Mouse (Mus musculus) urinary bladder, postnatal 36 days (tissue): ENCODE data around the gene 5430427O19Rik.

Experiments
- DNase-seq, 2 experiments: peaks; one replicate each; pipeline ENCODE4 v3.0.0; 2022; ENCODE audit warnings: low spot score in 2 of 2, mixed read lengths in 1 of 2

Gene 5430427O19Rik

DNA sequence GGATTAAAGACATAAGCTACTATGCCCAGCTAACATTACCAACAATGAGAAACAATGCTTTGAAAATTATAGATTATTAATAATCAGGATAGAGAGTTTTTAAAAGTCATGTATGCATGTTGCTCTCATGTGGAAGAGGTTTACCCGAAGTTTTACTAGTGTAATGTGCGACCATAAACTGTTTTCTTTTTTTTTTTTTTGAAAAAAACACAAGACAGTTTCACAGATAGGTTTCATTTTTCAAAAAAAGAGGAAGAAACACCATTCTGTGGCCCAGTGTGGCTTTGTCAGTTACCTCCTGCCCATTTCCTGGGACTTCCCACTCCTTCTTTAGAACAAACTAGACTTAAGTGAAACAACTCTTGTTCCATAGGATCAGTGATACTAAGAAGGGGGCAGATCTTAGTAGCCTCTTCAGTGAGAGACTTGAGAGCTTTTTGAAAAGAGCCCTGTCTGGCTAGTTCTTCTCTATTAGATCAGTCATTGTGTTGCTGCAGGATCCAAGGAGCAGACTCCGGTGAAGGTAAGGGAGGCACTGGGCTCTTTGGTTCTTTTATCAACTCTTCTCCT, at the start of gene 5430427O19Rik:
5430427O19Rik (plus strand) TSS at position 441 of the 570 bp plus-strand sequence.
- no peak for DNase-seq

DNA sequence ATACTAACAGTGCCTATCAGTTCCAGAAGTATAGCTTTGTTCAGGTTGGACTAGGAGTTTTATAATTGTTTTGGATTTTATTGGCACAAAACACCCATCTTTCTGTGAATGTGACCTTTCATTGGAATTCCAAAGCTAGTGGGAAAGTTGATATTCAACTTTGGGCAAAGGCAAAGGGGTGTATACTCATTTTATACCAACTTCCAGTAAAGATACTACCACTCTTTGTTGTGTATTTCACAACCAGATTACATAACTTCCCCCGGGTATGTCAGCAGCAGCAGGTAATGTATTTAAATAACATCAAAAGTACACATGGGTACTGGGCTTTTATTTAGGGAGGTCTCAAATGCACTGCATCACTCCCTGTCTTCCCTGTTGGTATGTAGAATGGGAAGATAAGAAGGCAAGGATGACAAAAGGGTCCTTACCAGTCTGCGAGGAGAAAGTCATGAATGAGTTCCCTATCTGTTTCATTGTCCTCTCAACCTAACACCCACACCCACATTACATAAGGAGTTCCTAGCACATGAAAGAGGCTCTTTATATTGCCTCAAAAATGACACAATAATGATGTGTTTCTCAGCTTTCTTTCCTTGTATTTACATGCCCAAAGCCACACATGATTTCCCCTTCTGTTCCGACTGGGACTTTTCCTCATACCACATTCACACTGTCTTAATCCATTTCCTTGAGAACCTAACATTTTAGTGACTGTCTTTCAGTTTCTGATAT, 42.3 kb upstream of the 5430427O19Rik start:
- DNase-seq: no peak

DNA sequence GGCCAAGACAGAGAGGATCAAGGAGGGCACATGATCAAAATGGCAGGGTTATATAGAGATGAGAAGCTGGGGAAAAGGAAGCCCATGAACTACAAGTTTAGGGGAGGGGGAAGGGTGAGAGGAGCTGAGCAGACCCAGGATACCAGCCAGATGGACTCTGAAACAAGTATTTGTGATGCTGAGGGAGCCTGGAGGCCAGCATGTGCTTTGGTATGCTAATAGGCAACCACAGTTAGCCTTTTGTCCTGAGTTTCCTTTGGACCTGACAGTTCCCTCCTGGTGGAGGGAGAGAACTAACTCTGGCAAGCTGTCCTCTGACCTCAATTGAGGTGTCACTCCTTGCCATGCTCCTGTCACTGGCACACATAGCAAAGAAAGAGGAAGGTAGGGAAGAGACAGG, 41.2 kb upstream of the 5430427O19Rik start:
- DNase-seq: no peak

DNA sequence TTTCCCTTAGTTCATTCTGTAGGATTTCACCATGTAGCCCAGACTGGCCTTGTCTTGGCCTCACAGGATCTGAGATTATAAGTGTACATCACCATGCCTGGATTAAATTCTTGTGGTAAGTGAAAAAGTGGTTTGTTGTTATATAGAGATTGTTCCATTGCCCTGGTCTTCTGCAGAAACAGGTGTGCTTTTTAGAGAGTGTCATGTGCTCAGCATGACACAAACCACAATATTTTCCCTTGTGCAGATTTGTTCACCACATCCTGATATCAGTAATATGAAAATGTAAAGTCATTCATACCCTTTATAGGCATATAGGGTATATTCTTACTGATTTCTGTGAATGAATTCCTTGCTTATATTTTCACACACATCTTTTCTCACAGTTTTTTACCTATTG, 31.0 kb upstream of the 5430427O19Rik start:
- no peak for DNase-seq

DNA sequence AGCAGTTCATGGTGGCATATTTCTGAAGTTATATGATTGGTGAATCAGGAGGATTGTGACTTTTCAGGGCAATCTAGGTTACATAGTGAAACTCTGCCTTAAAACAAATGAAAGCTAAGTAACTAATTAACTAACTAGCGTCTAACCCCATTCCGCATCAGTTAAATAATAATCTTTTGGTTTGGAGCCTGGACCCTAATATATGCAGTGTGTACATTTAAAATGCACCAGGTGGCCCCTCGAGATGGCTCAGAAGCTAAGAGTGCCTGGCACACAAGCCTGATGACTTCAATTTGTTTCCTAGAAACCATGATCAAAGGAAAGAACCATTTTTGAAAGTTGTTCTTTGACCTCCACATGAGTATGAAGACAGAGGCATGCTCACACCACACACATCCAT, 14.2 kb upstream of the 5430427O19Rik start:
- no peak for DNase-seq

DNA sequence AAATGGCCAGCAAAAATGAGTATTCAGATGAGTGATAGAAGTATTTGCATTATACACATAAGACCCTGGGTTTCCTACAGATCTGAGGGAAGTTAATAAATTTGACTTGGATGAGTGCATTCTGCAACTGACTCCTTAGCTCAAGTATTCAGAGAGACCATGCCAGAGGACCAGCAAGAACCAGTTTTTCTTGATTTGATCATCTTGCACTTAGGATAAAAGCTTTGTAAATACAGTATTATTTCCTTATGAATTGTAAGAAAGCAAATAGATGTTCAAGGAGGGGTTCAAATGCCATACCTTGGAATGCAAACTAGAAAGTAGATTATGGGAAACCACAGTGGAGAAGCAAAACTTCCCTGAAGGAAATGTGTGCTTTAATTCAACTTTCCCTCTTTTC, 13.0 kb upstream of the 5430427O19Rik start:
- DNase-seq: no peak

DNA sequence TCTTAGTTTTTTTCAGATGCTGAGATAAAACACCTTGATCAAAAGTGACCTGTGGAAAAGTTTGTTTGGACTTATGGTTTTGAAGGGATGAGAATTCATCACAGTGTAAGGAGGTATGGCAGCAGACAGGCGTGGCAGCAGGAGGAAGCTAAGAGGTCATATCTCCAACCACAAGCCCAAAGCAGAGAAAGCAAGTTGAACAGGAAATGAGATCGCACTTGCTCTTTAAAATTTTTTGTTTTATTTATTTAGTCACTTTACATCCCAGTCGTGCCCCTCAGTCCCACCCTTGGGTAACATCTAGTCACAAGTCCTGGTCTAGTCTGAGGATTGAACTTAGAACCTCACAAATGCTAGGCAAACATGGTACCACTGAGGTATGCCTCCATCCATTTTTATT, 2.1 kb upstream of the 5430427O19Rik start:
- DNase-seq: no peak

DNA sequence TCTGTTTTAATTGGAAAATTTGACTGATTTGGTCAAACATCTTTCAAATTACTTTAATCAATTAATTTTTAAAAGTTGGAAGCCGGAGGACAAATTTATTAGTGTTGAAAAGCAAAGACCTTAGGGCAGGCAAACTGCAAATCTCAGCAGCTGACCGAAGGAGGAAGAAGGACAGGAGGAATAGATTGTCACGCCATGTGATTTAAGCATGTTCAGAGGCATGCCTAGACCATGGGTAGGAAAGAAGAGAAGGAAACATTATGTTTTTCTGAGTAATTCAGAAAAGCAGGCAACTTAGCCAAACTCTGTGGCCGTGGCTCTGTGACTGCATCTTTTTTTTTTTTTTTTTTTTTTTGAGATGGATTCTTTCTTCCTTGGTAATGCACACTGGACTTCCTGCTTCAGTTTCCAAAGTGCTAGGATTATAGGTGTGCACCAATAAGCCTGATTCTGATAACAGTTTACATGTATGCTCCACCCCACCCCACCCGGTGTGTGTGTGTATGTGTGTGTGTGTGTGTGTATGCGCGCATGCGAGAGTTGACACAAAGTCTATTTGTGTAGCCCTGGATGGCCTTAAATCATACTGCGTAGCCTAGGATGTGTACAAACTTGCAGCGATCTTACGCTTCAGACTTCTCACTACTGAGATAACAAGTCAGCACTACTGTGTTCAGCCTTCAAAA, 1.4 kb downstream of the 5430427O19Rik start:
- peak; percentile 24 to 29 for DNase-seq

DNA sequence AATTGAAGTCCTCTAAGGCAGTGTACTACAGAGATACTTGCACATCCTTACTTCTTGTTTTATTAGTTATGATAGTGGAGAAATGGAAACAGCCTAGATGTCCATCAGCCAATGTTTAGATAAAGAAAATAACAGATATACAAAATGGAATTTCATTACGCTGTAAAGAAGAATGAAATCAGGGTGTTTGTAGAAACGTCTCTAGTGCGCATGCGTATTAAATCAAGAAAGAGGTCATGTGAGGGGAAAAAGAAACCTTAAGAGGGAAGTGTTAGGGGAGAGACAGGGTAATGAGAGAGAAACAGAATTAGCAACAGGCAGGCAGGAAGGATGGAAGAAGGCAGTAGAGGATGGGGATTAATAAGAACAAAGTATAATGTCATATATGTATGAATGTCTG, 4.2 kb downstream of the 5430427O19Rik start:
- no peak for DNase-seq

DNA sequence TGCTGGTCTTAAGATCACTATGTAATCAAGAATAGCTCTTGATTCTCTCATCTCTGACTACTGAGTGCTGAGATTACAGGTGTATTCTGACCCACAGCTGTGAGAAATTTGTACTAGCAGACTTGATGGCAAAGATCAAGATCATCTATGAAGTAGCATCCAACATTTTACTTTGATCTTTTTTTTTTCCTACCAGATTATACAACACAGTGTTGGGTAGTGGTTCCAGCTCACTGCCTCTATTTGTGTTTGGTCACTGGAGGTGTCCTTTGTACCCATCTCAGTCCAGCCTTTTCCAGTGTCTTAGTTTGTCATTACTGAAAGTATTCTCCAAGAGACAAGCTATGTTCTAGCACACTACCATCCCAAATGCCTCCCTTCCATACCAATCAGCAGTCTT, 5.8 kb downstream of the 5430427O19Rik start:
- DNase-seq: no peak

DNA sequence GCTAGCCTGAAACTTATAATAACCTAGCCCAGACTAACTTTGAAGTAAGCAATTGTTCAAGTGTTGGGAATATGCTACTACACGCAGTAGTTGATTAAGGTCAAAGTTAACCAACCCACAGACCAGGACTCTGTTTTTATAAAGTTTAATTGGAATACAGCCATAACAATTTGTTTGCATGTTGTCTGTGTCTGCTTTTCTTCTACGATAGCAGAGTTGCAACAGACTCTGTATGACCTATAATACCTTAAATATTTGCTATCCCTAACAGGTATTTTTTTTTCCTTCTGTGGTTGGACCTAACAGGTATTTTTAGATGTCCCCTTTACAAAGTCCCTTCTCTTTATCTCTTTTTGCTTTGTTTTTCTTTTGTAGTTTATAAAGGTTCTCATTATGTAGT, 7.6 kb downstream of the 5430427O19Rik start:
- no peak for DNase-seq

DNA sequence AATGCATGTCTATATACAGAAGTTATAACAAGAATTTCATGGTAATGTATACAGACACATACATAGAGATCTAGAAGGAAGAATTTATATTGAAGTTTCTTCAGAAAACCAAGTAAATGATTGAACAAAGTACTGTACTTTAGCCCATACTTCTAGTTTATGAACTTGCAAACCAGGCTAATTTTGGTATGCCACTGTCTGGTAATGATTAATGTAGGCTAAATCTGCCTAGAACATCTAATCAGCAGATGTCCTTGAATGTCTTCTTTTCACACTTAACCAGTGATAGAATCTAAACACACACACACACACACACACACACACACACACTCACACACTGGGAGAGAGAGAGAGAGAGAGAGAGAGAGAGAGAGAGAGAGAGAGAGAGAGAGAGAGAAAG, 8.1 kb downstream of the 5430427O19Rik start:
- DNase-seq: no peak

DNA sequence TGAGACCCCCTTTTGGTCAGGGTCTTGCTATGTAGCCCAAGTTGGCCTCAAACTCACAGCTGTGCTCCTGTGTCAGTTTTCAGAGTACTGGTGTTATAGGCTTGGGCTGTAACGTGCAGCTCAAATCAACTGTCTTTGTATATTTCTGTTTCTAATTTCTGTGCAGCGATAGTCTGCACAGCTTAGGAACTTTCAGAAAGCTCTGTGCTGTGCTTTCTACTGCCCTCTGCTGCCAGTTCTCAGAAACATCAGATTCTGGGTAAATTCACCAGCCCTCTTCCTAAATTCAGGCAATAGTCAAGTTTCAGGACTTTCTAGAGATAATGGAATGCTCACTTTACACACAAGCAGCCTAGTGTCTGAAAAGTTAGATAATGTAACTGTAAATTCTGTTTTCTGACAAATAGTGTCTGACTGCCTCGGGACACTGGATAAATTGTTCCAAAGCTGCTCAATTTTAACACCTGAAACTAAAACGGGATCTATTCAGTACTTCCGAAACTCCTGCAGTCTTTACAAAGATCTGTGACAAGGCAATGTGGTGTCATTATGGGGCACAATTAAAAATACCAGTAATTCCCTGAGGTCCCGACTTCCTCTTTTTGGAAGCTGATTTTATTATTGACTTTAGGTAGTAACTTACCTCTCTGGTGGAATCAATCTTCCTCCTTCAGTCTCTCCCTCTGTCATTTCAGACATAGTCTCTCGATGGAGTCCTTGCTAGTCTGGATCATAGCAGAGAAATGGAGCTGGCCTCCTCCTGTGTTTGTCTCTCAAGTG, 9.2 kb downstream of the 5430427O19Rik start:
- DNase-seq: peak; percentile 6 to 8

DNA sequence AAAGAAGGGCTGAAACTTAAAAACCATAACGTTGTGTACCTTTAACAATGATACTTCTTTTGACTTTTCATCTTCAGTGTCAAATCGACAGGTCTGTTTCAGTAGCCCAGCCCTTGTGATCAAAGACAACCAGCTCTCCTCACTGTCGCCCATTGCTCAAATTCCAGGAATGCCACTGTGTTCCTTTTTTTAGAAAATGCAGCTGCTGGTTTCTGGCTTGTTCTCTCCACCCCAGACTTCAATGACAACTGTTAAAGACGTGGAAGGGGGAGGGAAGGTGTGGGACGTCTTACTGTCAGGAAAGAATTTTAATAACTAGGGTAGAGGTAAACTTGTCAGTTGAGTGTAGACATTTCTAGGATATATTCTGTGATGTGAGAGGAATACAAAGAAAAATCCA, 16.5 kb downstream of the 5430427O19Rik start:
- DNase-seq: no peak

DNA sequence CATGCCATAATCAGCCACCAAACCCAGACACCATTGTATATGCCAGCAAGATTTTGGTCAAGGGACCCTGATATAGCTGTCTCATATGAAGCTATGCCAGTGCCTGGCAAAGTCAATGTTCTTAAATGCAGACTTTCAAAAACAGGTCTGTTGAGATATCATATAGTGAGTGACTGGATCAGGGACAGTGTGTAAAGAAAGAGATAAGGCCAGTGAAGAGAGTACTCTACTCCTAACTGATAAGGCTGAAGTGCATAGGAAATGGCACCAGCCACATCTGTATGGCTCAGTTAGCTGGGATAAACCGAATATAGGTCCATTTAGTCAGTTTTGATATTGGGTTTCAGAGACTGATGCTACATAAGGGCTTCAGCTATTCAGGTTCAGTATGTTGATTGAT, 31.0 kb downstream of the 5430427O19Rik start:
- no peak for DNase-seq

DNA sequence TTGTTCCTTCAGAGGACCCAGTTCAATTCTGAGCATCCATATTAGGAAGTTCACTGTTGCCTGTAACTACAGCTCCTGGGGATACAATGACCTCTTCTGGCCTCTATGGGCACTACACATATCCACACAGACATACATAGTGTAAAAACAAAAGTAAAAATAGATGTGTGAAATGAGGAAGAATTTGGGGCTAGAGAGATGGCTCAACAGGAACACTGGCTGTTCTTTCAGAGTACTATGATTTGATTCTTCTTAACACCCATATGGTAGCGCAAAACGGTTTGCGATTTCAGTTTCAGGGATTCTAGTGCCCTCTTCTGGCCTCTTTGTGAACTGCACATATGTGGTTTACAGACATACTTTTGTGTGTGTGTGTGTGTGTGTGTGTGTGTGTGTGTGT, 48.9 kb downstream of the 5430427O19Rik start:
- no peak for DNase-seq

DNA sequence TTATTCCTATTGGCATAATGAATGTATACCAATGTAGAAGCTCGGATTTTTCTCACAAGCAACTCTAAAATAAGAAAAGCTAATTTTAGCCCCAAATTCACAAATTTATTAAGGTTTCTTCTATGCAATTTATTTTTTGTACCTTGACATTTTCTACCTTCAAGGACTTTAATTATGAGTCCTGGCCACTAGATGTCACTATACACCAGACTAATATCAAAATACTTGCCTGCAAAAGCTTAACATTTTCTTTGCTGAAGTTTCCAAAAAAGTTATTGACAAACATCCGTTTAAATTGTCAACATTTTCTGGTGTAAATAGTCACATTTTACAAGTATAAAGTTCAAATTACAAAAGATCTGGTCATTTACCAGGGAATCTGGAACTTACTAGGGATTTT, 62.8 kb downstream of the 5430427O19Rik start:
- DNase-seq: no peak
